Mouse (Mus musculus) forebrain, embryonic 12.5 days (tissue): ENCODE results near the gene Rex1bd. TPM values are rescaled to one million over a fixed set of nuclear protein-coding genes. Genes with fewer than 3 reads are reported as not detected.

Experiments used
- polyA plus RNA-seq: library from polyadenylated mRNA; unstranded; fragments of >200 nt; fragmentation: Nextera tagmentation; extraction: Ambion mirVana; gene quantifications from 2 replicates; pipeline ENCODE4 v1.2.1, GENCODE M21; 2016

Rex1bd gene
- polyA plus RNA-seq, 1 experiment from 2014 or later = 126 TPM

Other genes starting within 250 kb of the Rex1bd start
- 90.7 and 94.5 TPM in 2 replicates for gene Homer3, start 223.9 kb downstream of the Rex1bd start, polyA plus RNA-seq
- gene Ddx49, start 204.3 kb downstream of the Rex1bd start, polyA plus RNA-seq = 54.0 and 54.2 TPM in 2 replicates
- 217 and 229 TPM in 2 replicates for gene Cope, start 204.2 kb downstream of the Rex1bd start, polyA plus RNA-seq
- 14.9 and 16.2 TPM in 2 replicates for gene Cers1, start 191.0 kb downstream of the Rex1bd start, polyA plus RNA-seq
- gene Gdf1, start 176.9 kb downstream of the Rex1bd start, polyA plus RNA-seq = 1.8 and 4.2 TPM in 2 replicates
- 26.9 and 29.5 TPM in 2 replicates for gene Upf1, start 153.5 kb downstream of the Rex1bd start, polyA plus RNA-seq
- 0.08 and 0.34 TPM in 2 replicates for gene Comp, start 133.2 kb downstream of the Rex1bd start, polyA plus RNA-seq
- 18.3 and 22.0 TPM in 2 replicates for gene Crtc1, start 67.2 kb downstream of the Rex1bd start, polyA plus RNA-seq
- gene Klhl26, start 29.8 kb downstream of the Rex1bd start, polyA plus RNA-seq = 18.3 and 18.6 TPM in 2 replicates
- gene Tmem59l, start 19.4 kb downstream of the Rex1bd start, polyA plus RNA-seq = 17.0 and 17.6 TPM in 2 replicates
- 1.6 and 2.8 TPM in 2 replicates for gene Crlf1, start 13.6 kb downstream of the Rex1bd start, polyA plus RNA-seq
- gene Uba52, start 4.0 kb upstream of the Rex1bd start, polyA plus RNA-seq = 692 and 734 TPM in 2 replicates
- gene Fkbp8, start 21.0 kb upstream of the Rex1bd start, polyA plus RNA-seq = 309 and 314 TPM in 2 replicates
- gene Kxd1, start 21.2 kb upstream of the Rex1bd start, polyA plus RNA-seq = 45.6 and 50.8 TPM in 2 replicates
- 18.8 and 19.9 TPM in 2 replicates for gene Ell, start 32.7 kb upstream of the Rex1bd start, polyA plus RNA-seq
- gene Isyna1, start 87.6 kb upstream of the Rex1bd start, polyA plus RNA-seq = 101 and 107 TPM in 2 replicates
- gene Ssbp4, start 102.1 kb upstream of the Rex1bd start, polyA plus RNA-seq = 97.4 and 106 TPM in 2 replicates
- 0.31 and 0.45 TPM in 2 replicates for gene Lrrc25, start 109.4 kb upstream of the Rex1bd start, polyA plus RNA-seq
- gene Gdf15, start 125.7 kb upstream of the Rex1bd start, polyA plus RNA-seq = 0.14 TPM in 1 of 2 replicates, not detected in the other
- gene Pgpep1, start 153.6 kb upstream of the Rex1bd start, polyA plus RNA-seq = 69.3 and 70.4 TPM in 2 replicates
- 259 and 275 TPM in 2 replicates for gene Lsm4, start 166.5 kb upstream of the Rex1bd start, polyA plus RNA-seq
- 153 and 165 TPM in 2 replicates for gene Jund, start 192.2 kb upstream of the Rex1bd start, polyA plus RNA-seq
- 0.04 and 0.10 TPM in 2 replicates for gene Iqcn, start 196.7 kb upstream of the Rex1bd start, polyA plus RNA-seq
- gene Gm3336, start 211.8 kb upstream of the Rex1bd start, polyA plus RNA-seq = not detected in 2 replicates
- gene Pde4c, start 217.0 kb upstream of the Rex1bd start, polyA plus RNA-seq = 0.14 and 0.17 TPM in 2 replicates
- 87.8 and 95.4 TPM in 2 replicates for gene Rab3a, start 247.9 kb upstream of the Rex1bd start, polyA plus RNA-seq